20 mouse cellular contexts compared by ENCODE assay signal in genomic region chr17:24777073-24777472, GRCm38 (mm10). TPM values are rescaled to one million over a fixed set of nuclear protein-coding genes. Genes with fewer than 3 reads are reported as not detected.
DNase-seq lines count a peak whose midpoint lies in the region; ATAC-seq and TF ChIP-seq lines count a peak whose summit lies in the region.
"Had no signal": no experiment of that assay in that cellular context is flagged by ENCODE, and none has a peak within 500 bp of the region (broad histone marks: within the 10 kb centered on the region; RNA-seq: fewer than 3 reads in every experiment).

No protein-coding gene starts in this region.

- TF ChIP-seq CTCF in lung, adult 2 months (IDR thresholded peaks at IDR 0.05; ENCODE audit: insufficient read depth, low read length), result no peak

- peak; percentile 52; the same call in 1 of the 2 replicates for ATAC-seq in lung, embryonic 15.5 days (ENCODE audit: borderline replicate concordance, extremely low read depth, low FRiP score, low TSS enrichment)
- ATAC-seq: forebrain, embryonic 14.5 days had no signal

- WGBS in lung, adult 2 months, result 41% methylated on average over 2 of the region's 2 CpGs
- 59% methylated on average over 2 of the region's 2 CpGs for WGBS in lung, embryonic 15.5 days

- no peaks in the 10 kb centered on the region for H3K9me3 ChIP-seq in lung, embryonic 15.5 days
- H3K9me3 ChIP-seq: embryonic facial prominence, embryonic 12.5 days; hindbrain, embryonic 13.5 days had no signal

- no peak overlapping the region for H3K4me2 ChIP-seq in lung, embryonic 15.5 days
- H3K4me2 ChIP-seq: embryonic facial prominence, embryonic 12.5 days; heart, embryonic 13.5 days; hindbrain, embryonic 13.5 days had no signal

- no peaks in the 10 kb centered on the region for H3K4me1 ChIP-seq in lung, adult 2 months (ENCODE audit: control insufficient read depth, insufficient read depth, low read length)
- H3K4me1 ChIP-seq in lung, embryonic 15.5 days, result no peaks in the 10 kb centered on the region
- H3K4me1 ChIP-seq: embryonic facial prominence, embryonic 12.5 days; hindbrain, embryonic 13.5 days had no signal

- H3K4me3 ChIP-seq in lung, adult 2 months (replicated peaks; ENCODE audit: extremely low read depth, low read depth, low read length), result no peak overlapping the region
- no peak overlapping the region for H3K4me3 ChIP-seq in lung, embryonic 15.5 days
- H3K4me3 ChIP-seq: embryonic facial prominence, embryonic 12.5 days; gastrocnemius, adult 2 months; heart, embryonic 13.5 days; hindbrain, embryonic 13.5 days had no signal

- DNase-seq in lung, adult 18-20 months, result peak; percentile 79 to 86
- DNase-seq in lung, adult 2 months, result no peak
- peak; percentile 49 for DNase-seq in lung, postnatal 10 days
- peak; percentile 32 to 69 for DNase-seq in lung, postnatal 4 days
- DNase-seq in right cerebral cortex, postnatal 10 days (ENCODE audit: low spot score in 2 of 2), result no peak
- no peak for DNase-seq in ovary, postnatal 10 days (ENCODE audit: low spot score)
- DNase-seq: adrenal gland, adult 8-10 months; adrenal gland, postnatal 36 days; cerebellum, adult 2 months; cerebellum, postnatal 14 days; embryo, embryonic 11 days; gastrocnemius, adult 2 months; gastrocnemius, postnatal 25 days; heart, postnatal 4 days had no signal

- no peaks in the 10 kb centered on the region for H3K27me3 ChIP-seq in lung, embryonic 15.5 days
- H3K27me3 ChIP-seq: embryonic facial prominence, embryonic 12.5 days; heart, embryonic 13.5 days; hindbrain, embryonic 13.5 days had no signal

- no peak for TF ChIP-seq POLR2A in lung, adult 2 months (IDR thresholded peaks at IDR 0.05; ENCODE audit: borderline replicate concordance, extremely low read depth, low read depth, low read length)

- no peaks in the 10 kb centered on the region for H3K36me3 ChIP-seq in lung, embryonic 15.5 days
- H3K36me3 ChIP-seq: embryonic facial prominence, embryonic 12.5 days; heart, embryonic 13.5 days; hindbrain, embryonic 13.5 days had no signal

- no peak overlapping the region for H3K9ac ChIP-seq in lung, embryonic 15.5 days
- H3K9ac ChIP-seq: embryonic facial prominence, embryonic 12.5 days; heart, embryonic 13.5 days; hindbrain, embryonic 13.5 days had no signal

- no peak overlapping the region for H3K27ac ChIP-seq in lung, embryonic 15.5 days
- H3K27ac ChIP-seq: embryonic facial prominence, embryonic 12.5 days; gastrocnemius, adult 2 months; heart, embryonic 13.5 days; hindbrain, embryonic 13.5 days had no signal

RNA-seq across cellular contexts. Expression of gene Hs3st6, which starts 24.3 kb away (rescaled TPM):
- polyA plus RNA-seq in lung, adult 2 months (2012; rRNA removed), result 6.4 and 8.9 TPM in 2 replicates
- polyA plus RNA-seq in lung, embryonic 15.5 days (2015; fragmentation: Nextera tagmentation; extraction: Ambion mirVana), result 2.5 and 3.4 TPM in 2 replicates

RNA-seq across cellular contexts. Expression of gene Meiob, which starts 27.0 kb away (rescaled TPM):
- polyA plus RNA-seq in lung, adult 2 months (2012; rRNA removed), result not detected in 2 replicates
- not detected in 2 replicates for polyA plus RNA-seq in lung, embryonic 15.5 days (2015; fragmentation: Nextera tagmentation; extraction: Ambion mirVana)
- polyA plus RNA-seq: cerebellum, adult 2 months; embryonic facial prominence, embryonic 12.5 days; forebrain, embryonic 14.5 days; heart, embryonic 13.5 days; heart, postnatal 0 days; hindbrain, embryonic 13.5 days had no signal

RNA-seq across cellular contexts. Expression of gene Msrb1, which starts 40.6 kb away (rescaled TPM):
- polyA plus RNA-seq in lung, adult 2 months (2012; rRNA removed), result 84.4 and 103 TPM in 2 replicates
- 30.7 and 36.7 TPM in 2 replicates for polyA plus RNA-seq in lung, embryonic 15.5 days (2015; fragmentation: Nextera tagmentation; extraction: Ambion mirVana)

RNA-seq across cellular contexts. Expression of gene Rpl3l, which starts 49.5 kb away (rescaled TPM):
- 0.26 and 6.4 TPM in 2 replicates for polyA plus RNA-seq in lung, adult 2 months (2012; rRNA removed)
- 0.18 TPM in 1 of 2 replicates, not detected in the other for polyA plus RNA-seq in lung, embryonic 15.5 days (2015; fragmentation: Nextera tagmentation; extraction: Ambion mirVana)
- polyA plus RNA-seq: embryonic facial prominence, embryonic 12.5 days; forebrain, embryonic 14.5 days; hindbrain, embryonic 13.5 days had no signal

RNA-seq across cellular contexts. Expression of gene Ndufb10, which starts 52.8 kb away (rescaled TPM):
- polyA plus RNA-seq in lung, adult 2 months (2012; rRNA removed), result 174 and 218 TPM in 2 replicates
- 186 and 193 TPM in 2 replicates for polyA plus RNA-seq in lung, embryonic 15.5 days (2015; fragmentation: Nextera tagmentation; extraction: Ambion mirVana)

Comparison
In these comparisons a context has a peak if more than half of its experiments do, and no peak if none do; other contexts are left out.
1. DNase-seq: peak in lung, adult 18-20 months (2 of 2), lung, postnatal 10 days (single experiment) and lung, postnatal 4 days (2 of 2); none in lung, adult 2 months (single experiment), right cerebral cortex, postnatal 10 days (0 of 2) and ovary, postnatal 10 days (single experiment).